Mouse (Mus musculus): Measurements from ENCODE around the gene 4930402F06Rik.

GRCm38 (mm10) chr2:35445610-35446009 lies 48.6 kb upstream of the 4930402F06Rik start:
- TF ChIP-seq POLR2A (IDR thresholded peaks at IDR 0.05; ENCODE audit: borderline replicate concordance, insufficient read depth, low read length) (no peak), CTCF (IDR thresholded peaks at IDR 0.05; ENCODE audit: borderline replicate concordance, insufficient read depth, low read depth, low read length) (no peak)

Data from cerebellum, adult 2 months (tissue).